ENCODE assay signal across 8 mouse cellular contexts in genomic region chr4:44756134-44756951, GRCm38 (mm10). TPM values are rescaled to one million over a fixed set of nuclear protein-coding genes. Genes with fewer than 3 reads are reported as not detected.
DNase-seq lines count a peak whose midpoint lies in the region; ATAC-seq lines count a peak whose summit lies in the region.

No protein-coding gene starts in this region.

- H3K4me1 ChIP-seq in heart, embryonic 14.5 days (ENCODE audit: control insufficient read depth in 2 of 2, insufficient read depth in 2 of 2, low read length in 2 of 2), result no peaks in the 10 kb centered on the region
- peaks cover 14% of the 10 kb centered on the region for H3K4me1 ChIP-seq in liver, embryonic 13.5 days (replicated peaks)
- 0 out of 2 replicates have a peak, but pooled peaks cover 2% of the 10 kb centered on the region for H3K4me1 ChIP-seq in stomach, embryonic 16.5 days (ENCODE audit: control insufficient read depth, insufficient read depth, low read length)

- peak overlapping the region; percentile 95 for H3K9ac ChIP-seq in heart, embryonic 14.5 days (ENCODE audit: low read length)
- peak overlapping the region; percentile 89 for H3K9ac ChIP-seq in liver, embryonic 13.5 days
- peak overlapping the region; percentile 97 for H3K9ac ChIP-seq in stomach, embryonic 16.5 days (ENCODE audit: low read length)

- H3K27me3 ChIP-seq in heart, embryonic 14.5 days (ENCODE audit: control insufficient read depth, insufficient read depth, low read length), result no peaks in the 10 kb centered on the region
- no peaks in the 10 kb centered on the region for H3K27me3 ChIP-seq in liver, embryonic 13.5 days
- no peaks in the 10 kb centered on the region for H3K27me3 ChIP-seq in stomach, embryonic 16.5 days (ENCODE audit: control insufficient read depth, insufficient read depth, low read length)

- peak; percentile 83 for DNase-seq in c-Kit-negative CD71-positive TER-119-positive erythroid progenitor cells, embryonic 14.5 days (ENCODE audit: low read depth, low spot score)
- DNase-seq in fibroblast of lung, adult 2 months (ENCODE audit: low read depth), result peak; percentile 91
- DNase-seq in kidney, postnatal 14 days, result peak; percentile 95
- peak; percentile 87 for DNase-seq in liver, embryonic 13.5 days
- DNase-seq in neural tube, embryonic 10.5 days (ENCODE audit: extremely low spot score, low spot score), result peak; percentile 91

- H3K9me3 ChIP-seq in heart, embryonic 14.5 days (ENCODE audit: control insufficient read depth, low read length), result no peaks in the 10 kb centered on the region
- H3K9me3 ChIP-seq in liver, embryonic 13.5 days (replicated peaks), result no peaks in the 10 kb centered on the region
- H3K9me3 ChIP-seq in stomach, embryonic 16.5 days (replicated peaks; ENCODE audit: control insufficient read depth, low read length), result no peaks in the 10 kb centered on the region

- peak; percentile 91 for ATAC-seq in CD4-positive, CD25-positive, alpha-beta regulatory T cell, adult 4 months
- peak; percentile 97 for ATAC-seq in heart, embryonic 14.5 days (ENCODE audit: insufficient number of reproducible peaks, insufficient read depth, low FRiP score, low read depth)
- peak; percentile 99 for ATAC-seq in liver, embryonic 13.5 days (ENCODE audit: low read depth)
- peak; percentile 99 for ATAC-seq in stomach, embryonic 16.5 days (ENCODE audit: insufficient read depth, low FRiP score)

- peak overlapping the region; percentile 91 to 92 for H3K4me3 ChIP-seq in heart, embryonic 14.5 days (ENCODE audit: control insufficient read depth in 1 of 2, insufficient read depth in 1 of 2, low read depth in 1 of 2, low read length in 2 of 2)
- H3K4me3 ChIP-seq in liver, embryonic 13.5 days (replicated peaks), result peak overlapping the region; percentile 82
- peak overlapping the region; percentile 94 for H3K4me3 ChIP-seq in stomach, embryonic 16.5 days (replicated peaks; ENCODE audit: low read length)

- H3K4me2 ChIP-seq in heart, embryonic 14.5 days (ENCODE audit: low read length), result peak overlapping the region; percentile 68
- peak overlapping the region; percentile 83 for H3K4me2 ChIP-seq in liver, embryonic 13.5 days
- peak overlapping the region; percentile 63 for H3K4me2 ChIP-seq in stomach, embryonic 16.5 days (ENCODE audit: low read depth, low read length)

- WGBS in heart, embryonic 14.5 days, result under 1% methylated on average over 60 of the region's 60 CpGs
- under 1% methylated on average over 60 of the region's 60 CpGs for WGBS in liver, embryonic 13.5 days (ENCODE audit: insufficient replicate concordance)
- under 1% methylated on average over 60 of the region's 60 CpGs for WGBS in stomach, embryonic 16.5 days

- peak overlapping the region; percentile 86 to 88 for H3K27ac ChIP-seq in heart, embryonic 14.5 days (replicated peaks in 1 of 2; ENCODE audit: control insufficient read depth in 1 of 2, insufficient read depth in 1 of 2, low read depth in 2 of 2, low read length in 2 of 2)
- H3K27ac ChIP-seq in liver, embryonic 13.5 days, result peak overlapping the region; percentile 93
- peak overlapping the region; percentile 96 for H3K27ac ChIP-seq in stomach, embryonic 16.5 days (ENCODE audit: low read length)

- H3K36me3 ChIP-seq in heart, embryonic 14.5 days (ENCODE audit: control insufficient read depth, insufficient read depth, low read length), result no peaks in the 10 kb centered on the region
- H3K36me3 ChIP-seq in liver, embryonic 13.5 days, result no peaks in the 10 kb centered on the region
- H3K36me3 ChIP-seq in stomach, embryonic 16.5 days (ENCODE audit: control insufficient read depth, insufficient read depth, low read length), result no peaks in the 10 kb centered on the region

RNA-seq across cellular contexts. Expression of gene Zcchc7, which starts 0.7 kb away (rescaled TPM):
- 100 to 1,000 TPM; 115 to 144 TPM for polyA plus RNA-seq in CD4-positive, CD25-positive, alpha-beta regulatory T cell, adult 4 months (2017; shearing (Covaris generic))
- polyA plus RNA-seq in heart, embryonic 14.5 days (2014; fragmentation: Nextera tagmentation; extraction: Ambion mirVana), result 24.9 and 26.2 TPM in 2 replicates
- 18.4 and 18.7 TPM in 2 replicates for polyA plus RNA-seq in liver, embryonic 13.5 days (2015; fragmentation: Nextera tagmentation; extraction: Ambion mirVana)
- 34.7 and 38.8 TPM in 2 replicates for polyA plus RNA-seq in stomach, embryonic 16.5 days (2015; fragmentation: Nextera tagmentation; extraction: Ambion mirVana)

RNA-seq across cellular contexts. Expression of gene Pax5, which starts 46.1 kb away (rescaled TPM):
- 1 to 10 TPM in 1 of 2 experiments, under 1 TPM in 1; 0.38 to 3.2 TPM for polyA plus RNA-seq in CD4-positive, CD25-positive, alpha-beta regulatory T cell, adult 4 months (2017; shearing (Covaris generic))
- polyA plus RNA-seq in heart, embryonic 14.5 days (2014; fragmentation: Nextera tagmentation; extraction: Ambion mirVana), result not detected in 2 replicates
- 0.01 and 0.09 TPM in 2 replicates for polyA plus RNA-seq in liver, embryonic 13.5 days (2015; fragmentation: Nextera tagmentation; extraction: Ambion mirVana)
- polyA plus RNA-seq in stomach, embryonic 16.5 days (2015; fragmentation: Nextera tagmentation; extraction: Ambion mirVana), result 0.03 TPM in 1 of 2 replicates, not detected in the other

Comparison
In these comparisons a context has a peak if more than half of its experiments do, and no peak if none do; other contexts are left out.
1. Peak in every context shown above with its lines: DNase-seq, ATAC-seq, H3K4me3 ChIP-seq and H3K27ac ChIP-seq.